Mouse (Mus musculus) urinary bladder, postnatal 14 days (tissue): Measurements from ENCODE around the gene Gm10665.
"Not testable (repeated sequence)": the region's sequence is repeated elsewhere in the genome, so short reads cannot be mapped to it uniquely, and the experiment has no call there.

Source experiments
- DNase-seq: peaks from one replicate; pipeline ENCODE4 v3.0.0; 2021; ENCODE audit warnings: low spot score

The Gm10665 gene

GRCm38 (mm10) chr7:22463975-22464374 is at the start of gene Gm10665:
Gene Gm10665, minus strand, starts transcription at chr7:22464075.
- not testable (repeated sequence) for DNase-seq

GRCm38 (mm10) chr7:22499578-22499977 is 35.7 kb upstream of the Gm10665 start, which contains the start of gene Vmn1r151:
Gene Vmn1r151, minus strand, starts transcription at chr7:22499678.
- not testable (repeated sequence) for DNase-seq

- not testable (repeated sequence) for DNase-seq
Measured at GRCm38 (mm10) chr7:22438129-22438528, 25.7 kb downstream of the Gm10665 start, which contains the start of gene Vmn1r149. Gene Vmn1r149, minus strand, starts transcription at chr7:22438229.

- not testable (repeated sequence) for DNase-seq
Measured at GRCm38 (mm10) chr7:22413283-22413682, 50.6 kb downstream of the Gm10665 start, which contains the start of gene Vmn1r148. Gene Vmn1r148, plus strand, starts transcription at chr7:22413583.
